Mouse (Mus musculus): ENCODE results near the gene Cmtr1.

DNA sequence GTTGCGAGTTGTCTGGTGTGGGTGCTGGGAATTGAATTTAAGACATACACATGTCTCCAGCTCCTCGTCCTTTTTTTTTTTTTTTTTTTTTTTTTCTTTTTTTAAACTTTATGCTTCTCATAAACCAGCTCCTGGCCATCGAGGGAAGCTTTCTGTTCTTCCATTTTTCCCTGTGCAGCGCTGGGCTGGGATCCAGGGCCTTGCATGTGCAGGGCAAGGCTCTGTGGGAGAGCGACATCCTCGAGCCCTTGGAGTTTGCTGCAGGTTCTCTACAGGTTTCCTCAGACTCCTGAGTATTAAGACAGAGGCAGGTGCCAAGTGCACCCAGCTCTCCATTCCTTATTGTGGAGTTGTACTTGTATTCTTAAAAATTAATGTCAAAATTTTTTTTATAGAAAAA is 1.8 kb downstream of the Cmtr1 start:
- TF ChIP-seq POLR2A (IDR thresholded peaks at IDR 0.05; ENCODE audit: insufficient read length, low read depth) (no peak), MAX (IDR thresholded peaks at IDR 0.05; ENCODE audit: low read depth) (no peak), MYOD1 (IDR thresholded peaks at IDR 0.05; ENCODE audit: control insufficient read depth in 1 of 3, insufficient read length in 2 of 3, low read depth in 2 of 3) (no peak), E2F4 (IDR thresholded peaks at IDR 0.05; ENCODE audit: insufficient read depth) (no peak), USF1 (IDR thresholded peaks at IDR 0.05; ENCODE audit: low read depth) (no peak), MYOG (IDR thresholded peaks at IDR 0.05; ENCODE audit: control insufficient read depth in 1 of 3, insufficient read depth in 1 of 3, insufficient read length in 2 of 3, low read depth in 2 of 3) (no peak), TCF3 (IDR thresholded peaks at IDR 0.05; ENCODE audit: insufficient read length, low read depth) (no peak), POLR2AphosphoS2 (IDR thresholded peaks at IDR 0.05; ENCODE audit: insufficient read length, low read depth) (no peak), CEBPB (IDR thresholded peaks at IDR 0.05; ENCODE audit: insufficient read depth, poor library complexity, severe bottlenecking) (no peak), TCF12 (IDR thresholded peaks at IDR 0.05; ENCODE audit: insufficient read depth, poor library complexity, severe bottlenecking) (no peak), REST (IDR thresholded peaks at IDR 0.05; ENCODE audit: insufficient read depth, insufficient read length) (no peak)

Data from myocyte (in vitro differentiated cells).